Mouse (Mus musculus): Measurements from ENCODE around the gene Pdyn.

DNA sequence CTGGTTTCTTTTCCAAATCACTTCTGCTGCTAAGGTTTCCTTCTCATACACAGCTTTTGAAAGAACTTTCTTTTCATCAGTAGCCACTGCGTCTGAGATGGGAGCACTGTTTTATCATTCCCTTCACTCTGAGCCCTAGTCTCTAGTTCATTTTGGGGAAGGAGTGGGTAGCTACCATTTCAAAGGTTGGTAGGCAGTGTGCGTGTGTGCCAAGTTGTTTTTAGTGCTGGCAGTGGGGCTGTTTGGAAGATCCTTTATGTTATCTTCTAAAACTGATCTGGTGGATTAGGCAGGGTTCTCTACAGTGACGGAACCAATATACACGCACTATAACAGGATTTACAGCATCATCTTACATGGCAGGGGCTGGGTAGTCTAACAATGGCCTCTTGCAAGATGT, 44.6 kb downstream of the Pdyn start:
- TF ChIP-seq GATA1 (IDR thresholded peaks at IDR 0.05; ENCODE audit: borderline replicate concordance, low read length) (no peak), FLI1 (IDR thresholded peaks at IDR 0.05; ENCODE audit: low read length) (no peak)
